Mouse (Mus musculus) cerebellum, adult 2 months (tissue): ENCODE results near the gene Ggps1.

Experiments
- CTCF ChIP-seq: fragments of 200-500 bp; IDR thresholded peaks from 2 replicates; pipeline ENCODE4 v1.5.1; 2011; ENCODE audit warnings: low read depth, mild to moderate bottlenecking, control low read depth, low read length, moderate library complexity, borderline replicate concordance; ENCODE audit not compliant: insufficient read depth
- POLR2A ChIP-seq: fragments of 200-500 bp; IDR thresholded peaks from 2 replicates; pipeline ENCODE4 v1.6.1; 2011; ENCODE audit warnings: low read length, control low read depth, borderline replicate concordance; ENCODE audit not compliant: insufficient read depth

DNA sequence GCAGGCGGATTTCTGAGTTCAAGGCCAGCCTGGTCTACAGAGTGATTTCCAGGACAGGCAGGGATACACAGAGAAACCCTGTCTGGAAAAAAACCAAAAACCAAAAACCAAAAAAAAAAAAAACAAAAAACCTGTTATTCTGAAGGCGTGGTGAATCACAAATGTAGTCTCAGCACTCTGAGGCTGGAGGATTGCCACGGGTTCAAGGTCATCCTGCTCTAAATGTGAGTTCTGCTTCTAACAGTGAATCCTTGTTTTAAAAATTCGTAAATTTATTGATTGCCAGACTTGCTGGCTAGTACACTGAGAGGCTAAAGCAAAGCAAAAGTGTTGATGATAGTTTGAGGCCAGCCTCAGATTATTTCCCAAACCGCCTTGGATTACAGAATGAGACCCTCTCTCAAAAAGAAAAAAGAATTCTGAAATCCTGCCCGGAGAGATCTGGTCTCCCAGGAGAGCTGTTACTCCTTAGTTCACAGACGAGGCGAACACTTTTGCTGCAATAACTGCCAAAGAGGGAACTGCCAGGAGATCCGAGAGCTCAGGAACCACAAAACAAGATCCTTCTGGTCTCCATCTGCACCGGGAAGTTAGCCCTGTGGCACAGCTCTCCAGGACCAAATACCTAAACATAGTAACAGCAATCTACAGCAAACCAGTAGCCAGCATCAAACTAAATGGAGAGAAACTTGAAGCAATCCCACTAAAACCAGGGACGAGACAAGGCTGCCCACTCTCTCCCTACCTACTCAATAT lies 27.2 kb downstream of the Ggps1 start:
- TF ChIP-seq CTCF (no peak), POLR2A (no peak)
